Mouse (Mus musculus): ENCODE measurements around the gene Itpripl1. TPM values are rescaled to one million over a fixed set of nuclear protein-coding genes. Genes with fewer than 3 reads are reported as not detected.
A peak's percentile ranks its signal among the peaks of the same experiment; 100 is the strongest.
"Not testable (repeated sequence)": the region's sequence is repeated elsewhere in the genome, so short reads cannot be mapped to it uniquely, and the experiment has no call there.

Gene Itpripl1
- total RNA-seq (2021), result 1 to 10 TPM; 4.7 to 5.8 TPM
- long read RNA-seq, experiment 1, partial matches to known transcripts, result 0 of 1 reads
- long read RNA-seq, experiment 1, other reads (novel, unspliced or antisense), result 0 of 1 reads
- long read RNA-seq, experiment 2, partial matches to known transcripts, result 0 of 1 reads
- long read RNA-seq, experiment 2, other reads (novel, unspliced or antisense), result 1 of 1 reads

- DNase-seq (ENCODE audit: low spot score in 2 of 2), result peak; percentile 65 to 72
These were observed at the start of gene Itpripl1 for GRCm38 (mm10) chr2:127143158-127144063. Gene Itpripl1 (minus strand): TSS chr2:127143442.

- no peak for DNase-seq (ENCODE audit: low spot score in 2 of 2)
These were observed 46.3 kb upstream of the Itpripl1 start for GRCm38 (mm10) chr2:127189574-127189973.

- DNase-seq (ENCODE audit: low spot score in 2 of 2), result peak; percentile 57
These were observed 39.5 kb upstream of the Itpripl1 start for GRCm38 (mm10) chr2:127182598-127183381.

- peak in 1 of 2 experiments; percentile 7 for DNase-seq (ENCODE audit: low spot score in 2 of 2)
These were observed 23.0 kb upstream of the Itpripl1 start for GRCm38 (mm10) chr2:127166261-127166660.

- no peak for DNase-seq (ENCODE audit: low spot score in 2 of 2)
These were observed 22.4 kb upstream of the Itpripl1 start for GRCm38 (mm10) chr2:127165675-127166074.

- DNase-seq (ENCODE audit: low spot score in 2 of 2), result no peak
These were observed 2.5 kb upstream of the Itpripl1 start for GRCm38 (mm10) chr2:127145699-127146098.

GRCm38 (mm10) chr2:127142577-127143157, 575 bp downstream of the Itpripl1 start:
- no peak for DNase-seq (ENCODE audit: low spot score in 2 of 2)

GRCm38 (mm10) chr2:127142031-127142430, 1.2 kb downstream of the Itpripl1 start:
- DNase-seq (ENCODE audit: low spot score in 2 of 2), result no peak

GRCm38 (mm10) chr2:127140011-127140410, 3.2 kb downstream of the Itpripl1 start:
- DNase-seq (ENCODE audit: low spot score in 2 of 2), result no peak

GRCm38 (mm10) chr2:127139605-127140004, 3.6 kb downstream of the Itpripl1 start:
- DNase-seq (ENCODE audit: low spot score in 2 of 2), result no peak

GRCm38 (mm10) chr2:127139094-127139493, 4.1 kb downstream of the Itpripl1 start:
- no peak for DNase-seq (ENCODE audit: low spot score in 2 of 2)

GRCm38 (mm10) chr2:127138449-127138848, 4.8 kb downstream of the Itpripl1 start:
- no peak for DNase-seq (ENCODE audit: low spot score in 2 of 2)

- DNase-seq (ENCODE audit: low spot score in 2 of 2), result no peak
These were observed 5.3 kb downstream of the Itpripl1 start for GRCm38 (mm10) chr2:127137838-127138420.

GRCm38 (mm10) chr2:127136979-127137378, 6.3 kb downstream of the Itpripl1 start:
- no peak for DNase-seq (ENCODE audit: low spot score in 2 of 2)

- not testable (repeated sequence) for DNase-seq (ENCODE audit: low spot score in 2 of 2)
These were observed 8.0 kb downstream of the Itpripl1 start for GRCm38 (mm10) chr2:127135255-127135654.

GRCm38 (mm10) chr2:127133621-127134461, 9.4 kb downstream of the Itpripl1 start, which contains the start of gene Ncaph:
Gene Ncaph (minus strand): TSS chr2:127133954.
- peak; percentile 96 to 99 for DNase-seq (ENCODE audit: low spot score in 2 of 2)

GRCm38 (mm10) chr2:127131353-127131752, 11.9 kb downstream of the Itpripl1 start:
- no peak for DNase-seq (ENCODE audit: low spot score in 2 of 2)

- DNase-seq (ENCODE audit: low spot score in 2 of 2), result no peak
These were observed 14.3 kb downstream of the Itpripl1 start for GRCm38 (mm10) chr2:127128926-127129325.

- no peak for DNase-seq (ENCODE audit: low spot score in 2 of 2)
These were observed 21.5 kb downstream of the Itpripl1 start for GRCm38 (mm10) chr2:127121591-127122235.
